Comparison of ENCODE assay signal across 7 mouse cellular contexts in genomic region chr1:172026201-172026901, GRCm38 (mm10). TPM values are rescaled to one million over a fixed set of nuclear protein-coding genes. Genes with fewer than 3 reads are reported as not detected.
DNase-seq lines count a peak whose midpoint lies in the region; ATAC-seq and TF ChIP-seq lines count a peak whose summit lies in the region.

No protein-coding gene starts in this region.

- peak; percentile 27; the same call in 1 of the 2 replicates for ATAC-seq in heart, embryonic 13.5 days (ENCODE audit: extremely low read depth, insufficient number of reproducible peaks, low FRiP score, low TSS enrichment)
- ATAC-seq in liver, embryonic 13.5 days (ENCODE audit: low read depth): peak; percentile 35
- no peak for ATAC-seq in erythroid progenitor cell, adult 5-6 weeks (replicated peaks; ENCODE audit: low FRiP score, poor library complexity, severe bottlenecking)

- DNase-seq in testis, postnatal 10 days (ENCODE audit: low spot score): no peak
- peak; percentile 30 for DNase-seq in cerebellum, adult 8-10 months
- DNase-seq in liver, embryonic 13.5 days: no peak
- peak; percentile 52 for DNase-seq in splenic B cell, adult 2 months (ENCODE audit: low read depth, low spot score)

- no peak for TF ChIP-seq POLR2A in testis, adult 2 months (IDR thresholded peaks at IDR 0.05; ENCODE audit: control insufficient read depth, low read depth, low read length)

- H3K4me3 ChIP-seq in testis, adult 2 months (ENCODE audit: control insufficient read depth, low read depth, low read length): peak overlapping the region; percentile 89
- H3K4me3 ChIP-seq in heart, embryonic 13.5 days: peak overlapping the region; percentile 97
- peak overlapping the region; percentile 66 for H3K4me3 ChIP-seq in liver, embryonic 13.5 days (replicated peaks)

- 6% methylated on average over 23 of the region's 23 CpGs for WGBS in heart, embryonic 13.5 days
- WGBS in liver, embryonic 13.5 days (ENCODE audit: insufficient replicate concordance): 14% methylated on average over 23 of the region's 23 CpGs

- peak overlapping the region; percentile 82 for H3K4me2 ChIP-seq in heart, embryonic 13.5 days
- peak overlapping the region; percentile 78 for H3K4me2 ChIP-seq in liver, embryonic 13.5 days

- H3K27me3 ChIP-seq in testis, adult 2 months (ENCODE audit: control insufficient read depth, insufficient read depth, low read length): no peaks in the 10 kb centered on the region
- H3K27me3 ChIP-seq in heart, embryonic 13.5 days (replicated peaks): no peaks in the 10 kb centered on the region
- peaks cover 18% of the 10 kb centered on the region for H3K27me3 ChIP-seq in liver, embryonic 13.5 days
- H3K27me3 ChIP-seq in splenic B cell, adult 2 months (ENCODE audit: control insufficient read depth, insufficient read depth, low read length, poor library complexity, severe bottlenecking): no peaks in the 10 kb centered on the region

- peaks cover 14% of the 10 kb centered on the region for H3K4me1 ChIP-seq in testis, adult 2 months (ENCODE audit: control insufficient read depth, insufficient read depth, low read length)
- peaks cover 33% of the 10 kb centered on the region for H3K4me1 ChIP-seq in heart, embryonic 13.5 days
- H3K4me1 ChIP-seq in liver, embryonic 13.5 days (replicated peaks): peaks cover 13% of the 10 kb centered on the region

- no peaks in the 10 kb centered on the region for H3K36me3 ChIP-seq in testis, adult 2 months (ENCODE audit: control insufficient read depth, insufficient read depth, low read length)
- H3K36me3 ChIP-seq in heart, embryonic 13.5 days: 0 out of 2 replicates have a peak, but pooled peaks cover 7% of the 10 kb centered on the region
- H3K36me3 ChIP-seq in liver, embryonic 13.5 days: no peaks in the 10 kb centered on the region
- H3K36me3 ChIP-seq in splenic B cell, adult 2 months (ENCODE audit: control insufficient read depth, insufficient read depth, low read length, poor library complexity, severe bottlenecking): no peaks in the 10 kb centered on the region

- H3K9ac ChIP-seq in heart, embryonic 13.5 days: peak overlapping the region; percentile 97
- H3K9ac ChIP-seq in liver, embryonic 13.5 days: peak overlapping the region; percentile 66

- no peak for TF ChIP-seq CTCF in testis, adult 2 months (IDR thresholded peaks at IDR 0.05; ENCODE audit: control insufficient read depth, insufficient read depth, insufficient replicate concordance, low read depth, low read length)

- H3K9me3 ChIP-seq in heart, embryonic 13.5 days: no peaks in the 10 kb centered on the region
- no peaks in the 10 kb centered on the region for H3K9me3 ChIP-seq in liver, embryonic 13.5 days (replicated peaks)

- H3K27ac ChIP-seq in testis, adult 2 months (ENCODE audit: control insufficient read depth, insufficient read depth, low read depth, low read length): no peak overlapping the region
- peak overlapping the region; percentile 91 for H3K27ac ChIP-seq in heart, embryonic 13.5 days (replicated peaks)
- no peak overlapping the region for H3K27ac ChIP-seq in liver, embryonic 13.5 days

RNA-seq across cellular contexts. Expression of gene Vangl2, which starts 1.9 kb away (rescaled TPM):
- polyA plus RNA-seq in testis, adult 2 months (2012; rRNA removed): 2.6 and 4.6 TPM in 2 replicates
- 8.9 and 9.3 TPM in 2 replicates for polyA plus RNA-seq in heart, embryonic 13.5 days (2015; fragmentation: Nextera tagmentation; extraction: Ambion mirVana)
- polyA plus RNA-seq in liver, embryonic 13.5 days (2015; fragmentation: Nextera tagmentation; extraction: Ambion mirVana): 0.89 and 1.4 TPM in 2 replicates
- total RNA-seq in erythroid progenitor cell, adult 5-6 weeks (2015; ENCODE audit: low replicate concordance): 0.84 and 1.1 TPM in 2 replicates
- 0.13 and 0.83 TPM in 2 replicates for total RNA-seq in erythroid progenitor cell, adult 5-6 weeks (2017; ENCODE audit: low replicate concordance)

RNA-seq across cellular contexts. Expression of gene Nhlh1, which starts 31.0 kb away (rescaled TPM):
- polyA plus RNA-seq in testis, adult 2 months (2012; rRNA removed): 0.24 and 0.33 TPM in 2 replicates
- not detected in 2 replicates for polyA plus RNA-seq in heart, embryonic 13.5 days (2015; fragmentation: Nextera tagmentation; extraction: Ambion mirVana)
- not detected in 2 replicates for polyA plus RNA-seq in liver, embryonic 13.5 days (2015; fragmentation: Nextera tagmentation; extraction: Ambion mirVana)
- total RNA-seq in erythroid progenitor cell, adult 5-6 weeks (2015; ENCODE audit: low replicate concordance): not detected in 2 replicates
- not detected in 2 replicates for total RNA-seq in erythroid progenitor cell, adult 5-6 weeks (2017; ENCODE audit: low replicate concordance)

RNA-seq across cellular contexts. Expression of gene Copa, which starts 56.0 kb away (rescaled TPM):
- polyA plus RNA-seq in testis, adult 2 months (2012; rRNA removed): 28.1 and 33.1 TPM in 2 replicates
- 162 and 163 TPM in 2 replicates for polyA plus RNA-seq in heart, embryonic 13.5 days (2015; fragmentation: Nextera tagmentation; extraction: Ambion mirVana)
- polyA plus RNA-seq in liver, embryonic 13.5 days (2015; fragmentation: Nextera tagmentation; extraction: Ambion mirVana): 64.4 and 80.4 TPM in 2 replicates
- 44.9 and 67.4 TPM in 2 replicates for total RNA-seq in erythroid progenitor cell, adult 5-6 weeks (2015; ENCODE audit: low replicate concordance)
- total RNA-seq in erythroid progenitor cell, adult 5-6 weeks (2017; ENCODE audit: low replicate concordance): 41.3 and 47.1 TPM in 2 replicates

RNA-seq across cellular contexts. Expression of gene Ncstn, which starts 56.2 kb away (rescaled TPM):
- polyA plus RNA-seq in testis, adult 2 months (2012; rRNA removed): 60.5 and 77.9 TPM in 2 replicates
- 115 TPM in 2 replicates for polyA plus RNA-seq in heart, embryonic 13.5 days (2015; fragmentation: Nextera tagmentation; extraction: Ambion mirVana)
- polyA plus RNA-seq in liver, embryonic 13.5 days (2015; fragmentation: Nextera tagmentation; extraction: Ambion mirVana): 33.6 and 38.6 TPM in 2 replicates
- total RNA-seq in erythroid progenitor cell, adult 5-6 weeks (2015; ENCODE audit: low replicate concordance): 43.2 and 52.0 TPM in 2 replicates
- 14.7 and 16.4 TPM in 2 replicates for total RNA-seq in erythroid progenitor cell, adult 5-6 weeks (2017; ENCODE audit: low replicate concordance)

Comparison
In these comparisons a context has a peak if more than half of its experiments do, and no peak if none do; other contexts are left out.
1. DNase-seq: peak in cerebellum, adult 8-10 months (single experiment) and splenic B cell, adult 2 months (single experiment); none in testis, postnatal 10 days (single experiment) and liver, embryonic 13.5 days (single experiment).
2. Peak in every context shown above with its lines, with median percentiles within 50 percentile points of each other: H3K4me3 ChIP-seq.